Mouse (Mus musculus): ENCODE measurements around the gene Otogl.

DNA sequence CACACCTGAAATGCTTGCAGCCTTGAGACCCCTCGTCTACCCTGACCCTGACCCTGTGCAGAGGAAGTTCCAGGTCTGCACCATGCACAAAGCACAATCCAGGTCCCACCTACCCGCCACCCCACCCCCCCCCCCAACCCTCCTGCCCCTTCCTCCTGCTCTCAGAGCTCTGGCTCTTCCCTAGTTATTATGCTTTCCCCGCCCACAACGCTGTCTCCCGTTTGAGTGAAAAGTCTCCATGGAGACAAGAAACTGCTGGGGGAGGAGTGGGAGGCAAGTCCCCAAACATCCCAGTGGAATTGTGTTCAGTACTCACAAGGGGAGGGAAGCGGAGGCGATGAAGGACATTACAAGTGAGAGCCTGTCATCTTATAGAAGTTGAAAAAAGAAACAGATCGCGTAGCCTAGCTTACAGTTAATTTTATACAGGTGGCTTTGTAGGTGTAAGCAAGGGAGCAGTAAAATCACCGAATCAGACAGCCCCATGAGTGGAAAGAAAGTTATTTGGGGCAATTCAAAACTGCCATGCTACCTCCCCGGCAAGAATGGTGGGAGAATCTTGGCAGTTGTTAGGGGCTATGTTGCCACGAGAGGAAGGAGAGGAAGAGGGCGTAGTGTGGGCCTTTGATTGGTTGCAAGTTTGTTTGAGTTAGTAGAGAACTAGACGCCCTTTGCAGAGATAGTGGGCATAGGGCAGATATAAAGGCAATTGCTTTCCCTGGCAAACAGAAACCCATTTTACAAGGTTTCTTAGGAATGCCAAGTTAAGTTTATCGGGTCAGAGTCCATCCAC, 159.4 kb downstream of the Otogl start:
- TF ChIP-seq CTCF (IDR thresholded peaks at IDR 0.05; ENCODE audit: borderline replicate concordance, extremely low read depth, insufficient read depth, insufficient read length) (no peak), POLR2A (IDR thresholded peaks at IDR 0.05; ENCODE audit: borderline replicate concordance, extremely low read depth, insufficient read depth, insufficient read length, poor library complexity, severe bottlenecking) (no peak)

All from brain, embryonic 14.5 days (tissue).